ENCODE assay signal across 23 mouse cellular contexts in the genomic region with DNA sequence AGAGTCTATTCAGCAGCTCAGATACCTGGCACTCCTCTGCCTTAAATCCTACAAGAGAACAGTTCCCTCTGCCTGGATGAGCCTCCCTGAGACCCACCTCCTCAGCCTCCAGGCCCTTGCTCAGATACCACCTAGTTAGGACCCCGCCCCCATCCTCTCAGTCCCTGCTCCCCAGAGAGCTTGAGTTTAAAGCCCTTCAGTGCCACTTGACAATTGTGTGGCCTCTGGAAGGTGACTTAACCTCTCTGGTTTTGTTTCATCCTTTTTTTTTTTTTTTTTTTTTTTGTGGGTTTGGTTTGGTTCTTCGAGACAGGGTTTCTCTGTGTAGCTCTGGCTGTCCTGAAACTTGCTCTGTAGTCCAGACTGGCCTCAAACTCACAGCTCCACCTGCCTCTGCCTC. TPM values are rescaled to one million over a fixed set of nuclear protein-coding genes. Genes with fewer than 3 reads are reported as not detected.
DNase-seq lines count a peak whose midpoint lies in the region; ATAC-seq lines count a peak whose summit lies in the region.
"Had no signal": no experiment of that assay in that cellular context is flagged by ENCODE, and none has a peak within 500 bp of the region (broad histone marks: within the 10 kb centered on the region; RNA-seq: fewer than 3 reads in every experiment).

No protein-coding gene starts in this region.

- no peak overlapping the region for H3K4me3 ChIP-seq in liver, embryonic 12.5 days
- no peak overlapping the region for H3K4me3 ChIP-seq in midbrain, embryonic 16.5 days (ENCODE audit: low read depth, low read length)
- H3K4me3 ChIP-seq: forebrain, embryonic 10.5 days; forebrain, embryonic 13.5 days; gastrocnemius, adult 2 months; hindbrain, embryonic 12.5 days; hindbrain, embryonic 15.5 days had no signal

- H3K4me1 ChIP-seq in liver, embryonic 12.5 days: peaks cover 70% of the 10 kb centered on the region
- H3K4me1 ChIP-seq in midbrain, embryonic 16.5 days (ENCODE audit: control insufficient read depth, insufficient read depth, low read length): peaks cover 4% of the 10 kb centered on the region; the same call in 1 of the 2 replicates

- DNase-seq in liver: no peak
- DNase-seq in thymus, postnatal 4 days: peak; percentile 38
- no peak for DNase-seq in thymus, postnatal 25 days
- peak; percentile 74 for DNase-seq in induced T-regulatory cell, adult 2 months (ENCODE audit: low read depth)
- DNase-seq in ovary, postnatal 14 days (ENCODE audit: low spot score): no peak
- DNase-seq: adrenal gland, adult 8-10 months; adrenal gland, postnatal 25 days; B cell, adult 2 months; cerebellum, adult 11-12 months; cerebellum, adult 8-10 months; cerebellum, postnatal 14 days; gastrocnemius, adult 2 months; gastrocnemius, postnatal 14 days; heart, adult 11 months had no signal

- H3K9ac ChIP-seq in liver, embryonic 12.5 days: no peak overlapping the region
- no peak overlapping the region for H3K9ac ChIP-seq in midbrain, embryonic 16.5 days (ENCODE audit: low read depth, low read length)
- H3K9ac ChIP-seq: forebrain, embryonic 13.5 days; hindbrain, embryonic 12.5 days; hindbrain, embryonic 15.5 days had no signal

- H3K4me2 ChIP-seq in liver, embryonic 12.5 days: 0 out of 2 replicates have a peak overlapping the region, but pooled peaks have one; percentile 37
- no peak overlapping the region for H3K4me2 ChIP-seq in midbrain, embryonic 16.5 days (ENCODE audit: low read length)
- H3K4me2 ChIP-seq: forebrain, embryonic 13.5 days; heart, embryonic 11.5 days; hindbrain, embryonic 12.5 days; hindbrain, embryonic 15.5 days had no signal

- no peak overlapping the region for H3K27ac ChIP-seq in liver, embryonic 12.5 days
- no peak overlapping the region for H3K27ac ChIP-seq in midbrain, embryonic 16.5 days (ENCODE audit: low read length)
- H3K27ac ChIP-seq: forebrain, embryonic 13.5 days; gastrocnemius, adult 2 months; hindbrain, embryonic 12.5 days; hindbrain, embryonic 15.5 days had no signal

- no peaks in the 10 kb centered on the region for H3K9me3 ChIP-seq in liver, embryonic 12.5 days (replicated peaks)
- H3K9me3 ChIP-seq in midbrain, embryonic 16.5 days (replicated peaks; ENCODE audit: control insufficient read depth, low read length, poor library complexity, severe bottlenecking): no peaks in the 10 kb centered on the region
- H3K9me3 ChIP-seq: forebrain, embryonic 10.5 days; forebrain, embryonic 13.5 days; hindbrain, embryonic 12.5 days; hindbrain, embryonic 15.5 days had no signal

- no peak for ATAC-seq in liver, embryonic 12.5 days
- ATAC-seq in midbrain, embryonic 16.5 days: no peak
- ATAC-seq: activated CD4-positive, CD25-positive, alpha-beta regulatory T cell, adult 4 months; forebrain, embryonic 13.5 days; forebrain, embryonic 16.5 days had no signal

- no peaks in the 10 kb centered on the region for H3K36me3 ChIP-seq in liver, embryonic 12.5 days
- H3K36me3 ChIP-seq in midbrain, embryonic 16.5 days (ENCODE audit: control insufficient read depth, insufficient read depth, low read length): no peaks in the 10 kb centered on the region
- H3K36me3 ChIP-seq: forebrain, embryonic 10.5 days; hindbrain, embryonic 12.5 days; hindbrain, embryonic 15.5 days had no signal

- 83% methylated on average over 2 of the region's 2 CpGs for WGBS in liver, embryonic 12.5 days (ENCODE audit: insufficient replicate concordance)
- WGBS in midbrain, embryonic 16.5 days: 91% methylated on average over 2 of the region's 2 CpGs

- H3K27me3 ChIP-seq in liver, embryonic 12.5 days (replicated peaks): peaks cover 7% of the 10 kb centered on the region; the same call in 1 of the 2 replicates
- no peaks in the 10 kb centered on the region; the same call in 1 of the 2 replicates for H3K27me3 ChIP-seq in midbrain, embryonic 16.5 days (ENCODE audit: control insufficient read depth, insufficient read depth, low read depth, low read length)
- H3K27me3 ChIP-seq: hindbrain, embryonic 12.5 days; hindbrain, embryonic 15.5 days had no signal

RNA-seq across cellular contexts. Expression of a gene that starts 9.5 kb away (rescaled TPM):
- 7.5 and 7.6 TPM in 2 replicates for polyA plus RNA-seq in liver, embryonic 12.5 days (2016; fragmentation: Nextera tagmentation; extraction: Ambion mirVana)
- 1.9 and 2.2 TPM in 2 replicates for polyA plus RNA-seq in midbrain, embryonic 16.5 days (2015; fragmentation: Nextera tagmentation; extraction: Ambion mirVana)

Comparison
In these comparisons a context has a peak if more than half of its experiments do, and no peak if none do; other contexts are left out.
1. DNase-seq: peak in thymus, postnatal 4 days (single experiment) and induced T-regulatory cell, adult 2 months (single experiment); none in liver (single experiment), thymus, postnatal 25 days (single experiment) and ovary, postnatal 14 days (single experiment).